Mouse (Mus musculus): Measurements from ENCODE around the gene Gm20547.
A peak's percentile ranks its signal among the peaks of the same experiment; 100 is the strongest.

- no peak for TF ChIP-seq CTCF (IDR thresholded peaks at IDR 0.05; ENCODE audit: low read depth, low read length)
- no peak for TF ChIP-seq EP300 (IDR thresholded peaks at IDR 0.05; ENCODE audit: insufficient read depth, low read depth, low read length)
- peak; percentile 34 for TF ChIP-seq POLR2A (IDR thresholded peaks at IDR 0.05; ENCODE audit: insufficient read depth, low read length)
Measured at GRCm38 (mm10) chr17:34836856-34837221, 45.0 kb downstream of the Gm20547 start, which contains the start of the genes Stk19 and Dxo.
